Mouse (Mus musculus) lung, postnatal 0 days (tissue): Measurements from ENCODE around the gene Snn.

ENCODE experiments used
- CTCF ChIP-seq: IDR thresholded peaks from 2 replicates; pipeline ENCODE4 v1.5.1; 2016; ENCODE audit warnings: antibody characterized with exemption, mild to moderate bottlenecking
- EP300 ChIP-seq: IDR thresholded peaks from 2 replicates; pipeline ENCODE4 v1.6.1; 2016; ENCODE audit warnings: antibody characterized with exemption, mild to moderate bottlenecking, control low read depth

- TF ChIP-seq EP300 (peak; percentile 45; the same call in 1 of the 2 replicates), CTCF (no peak)
These were observed 47.9 kb upstream of the Snn start for GRCm38 (mm10) chr16:11012571-11013463.
